Mouse (Mus musculus) colon, adult 2 months (tissue): ENCODE measurements around the gene Rbm3. TPM values are rescaled to one million over a fixed set of nuclear protein-coding genes. Genes with fewer than 3 reads are reported as not detected.

ENCODE experiments used
- polyA plus RNA-seq: library from polyadenylated mRNA; depleted of rRNA; stranded (reverse); fragments of >200 nt; gene quantifications from 2 replicates; pipeline ENCODE4 v1.2.3, GENCODE M21; 2012; rRNA removed

Rbm3 gene
- 41.9 and 42.6 TPM in 2 replicates for polyA plus RNA-seq

GRCm38 (mm10) chrX:8145153-8145991 is at the start of gene Rbm3:
Gene Rbm3 (minus strand): TSS chrX:8145880.

GRCm38 (mm10) chrX:8193419-8193723 is 47.7 kb upstream of the Rbm3 start, which contains the start of gene Ebp:
Gene Ebp (minus strand): TSS chrX:8193512.

DNA sequence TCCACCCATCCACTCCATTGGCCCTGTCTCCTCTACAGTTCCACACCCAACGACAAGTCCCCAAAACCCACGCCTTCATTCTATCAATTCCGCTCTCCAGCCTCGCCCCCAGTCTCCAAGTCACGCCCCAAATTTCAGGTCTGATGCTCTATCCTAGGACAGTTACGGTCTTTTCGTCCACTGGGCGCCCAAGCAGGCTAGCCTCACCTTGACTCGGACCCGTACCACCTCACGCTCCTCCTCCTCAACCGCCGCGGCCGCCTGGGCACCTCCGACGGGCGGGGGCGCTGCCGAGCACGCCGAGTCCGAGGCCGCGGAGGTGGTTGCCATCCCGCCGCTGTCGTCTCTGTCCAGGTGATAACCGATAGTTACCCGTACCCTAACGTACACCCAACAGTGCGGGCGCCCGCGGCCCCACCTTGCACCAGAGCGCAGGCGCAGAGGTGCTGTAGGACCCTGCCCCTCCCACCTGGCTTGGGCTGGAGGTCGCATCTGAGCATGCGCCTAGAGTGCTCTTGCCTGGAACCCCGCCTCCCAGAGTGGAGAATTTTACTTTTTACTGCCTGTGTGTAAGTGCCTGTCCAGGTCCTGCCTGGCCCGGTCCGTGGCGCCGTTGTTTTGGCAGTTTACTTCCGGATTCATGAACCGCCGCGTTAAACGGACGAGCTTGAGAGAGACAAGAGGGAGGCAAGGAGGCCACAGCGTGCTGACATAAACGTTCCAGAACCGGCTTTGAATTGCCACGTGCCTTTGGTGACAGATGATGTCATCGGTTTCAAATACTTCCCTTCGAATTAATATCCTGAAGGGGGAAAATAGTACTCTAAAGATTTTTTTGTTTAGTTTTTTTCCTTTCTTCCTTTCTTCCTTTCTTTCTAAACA is 30.1 kb upstream of the Rbm3 start, which contains the start of gene Tbc1d25:
Tbc1d25 (minus strand) TSS at position 678 of the 882 bp plus-strand sequence.

DNA sequence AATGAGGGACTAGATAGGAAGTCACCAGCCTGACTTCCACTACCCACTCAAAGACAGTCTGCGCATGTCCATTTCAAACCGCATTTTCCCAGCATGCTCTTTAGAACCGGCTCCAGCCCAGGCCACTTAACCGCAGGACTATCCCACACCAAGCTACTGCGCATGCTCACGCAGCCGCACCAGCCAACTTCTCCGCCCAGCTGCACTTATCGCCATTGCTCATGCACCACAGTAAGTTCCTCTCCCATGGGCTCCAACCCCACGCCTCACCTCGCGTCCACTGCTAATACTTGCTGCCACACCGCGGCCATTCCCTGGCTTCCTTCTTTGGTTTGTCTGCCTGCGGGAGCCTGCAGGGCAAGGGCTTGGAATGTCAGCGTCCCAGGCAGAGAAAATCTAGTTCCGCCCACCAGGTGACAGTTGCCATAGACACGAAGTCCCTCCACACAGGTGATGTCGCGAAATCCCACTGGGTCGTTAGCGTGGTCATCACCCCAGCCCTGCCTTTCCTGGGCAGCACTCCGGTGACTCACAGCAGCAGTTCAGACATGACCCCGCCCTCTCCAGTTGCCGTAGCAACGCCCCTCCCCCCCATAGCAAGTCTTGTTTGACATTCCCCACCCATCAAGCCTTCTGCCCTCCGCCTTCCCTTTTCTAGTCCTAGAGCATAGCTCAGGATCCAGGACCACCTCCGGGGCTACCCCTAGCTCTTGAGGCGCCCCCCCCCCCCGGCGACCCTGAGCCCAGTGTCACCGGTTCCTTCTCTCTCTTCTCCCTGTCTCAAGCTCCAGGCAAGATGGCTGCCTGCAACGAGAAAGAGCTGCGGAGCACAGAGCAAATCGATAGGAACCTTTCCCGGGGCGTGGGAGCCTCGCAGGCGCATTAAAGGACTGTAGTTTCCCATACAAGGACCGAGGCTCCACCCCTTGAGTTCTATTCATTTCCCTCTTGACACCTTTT is 13.4 kb downstream of the Rbm3 start, which contains the start of gene Wdr13:
Wdr13 (minus strand) TSS at position 876 of the 960 bp plus-strand sequence.

DNA sequence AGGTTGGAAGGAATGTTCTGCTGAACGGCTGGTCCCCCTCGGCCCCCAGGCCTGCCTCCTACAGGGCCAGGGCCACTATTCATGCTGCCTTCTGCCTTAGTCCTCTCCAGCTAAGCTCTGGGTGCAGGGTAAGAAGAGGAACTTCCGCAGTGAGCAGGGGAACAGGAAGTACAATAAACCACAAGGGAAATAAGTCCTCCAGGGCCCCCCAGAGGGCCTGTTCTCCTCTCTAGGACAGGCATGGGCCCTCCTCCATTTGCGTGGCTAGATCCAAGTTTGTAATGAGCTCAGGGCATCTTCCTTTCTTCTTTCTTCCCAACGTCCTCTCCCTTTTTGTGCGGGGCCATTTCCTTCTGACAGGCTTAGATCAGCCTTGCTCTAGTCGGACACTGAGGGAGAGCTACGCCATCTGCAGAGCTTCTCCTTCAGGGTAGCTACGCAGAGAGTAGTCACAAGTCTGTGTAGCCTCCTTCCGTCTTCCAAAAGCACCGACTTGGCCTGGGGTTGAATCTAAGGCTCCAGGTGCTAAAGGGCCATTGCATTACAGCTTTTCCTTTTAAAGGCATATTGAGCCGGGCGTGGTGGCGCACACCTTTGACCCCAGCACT is 55.2 kb downstream of the Rbm3 start, which contains the start of gene Was:
Was (minus strand) TSS at position 153 of the 608 bp plus-strand sequence.

Other genes with a start within 250 kb of the Rbm3 start
- gene Pqbp1, start 246.6 kb downstream of the Rbm3 start, polyA plus RNA-seq = 31.5 and 39.6 TPM in 2 replicates
- gene Timm17b, start 246.5 kb downstream of the Rbm3 start, polyA plus RNA-seq = 45.5 and 51.4 TPM in 2 replicates
- not detected in 2 replicates for gene Gm10491, start 238.0 kb downstream of the Rbm3 start, polyA plus RNA-seq
- not detected in 2 replicates for gene Gm10490, start 236.3 kb downstream of the Rbm3 start, polyA plus RNA-seq
- 32.0 and 41.2 TPM in 2 replicates for gene Pcsk1n, start 226.1 kb downstream of the Rbm3 start, polyA plus RNA-seq
- not detected in 2 replicates for gene Eras, start 217.3 kb downstream of the Rbm3 start, polyA plus RNA-seq
- gene Hdac6, start 198.0 kb downstream of the Rbm3 start, polyA plus RNA-seq = 16.6 and 20.2 TPM in 2 replicates
- 0.06 and 0.09 TPM in 2 replicates for gene Gata1, start 167.8 kb downstream of the Rbm3 start, polyA plus RNA-seq
- 4.9 and 5.1 TPM in 2 replicates for gene Glod5, start 127.4 kb downstream of the Rbm3 start, polyA plus RNA-seq
- gene Suv39h1, start 71.1 kb downstream of the Rbm3 start, polyA plus RNA-seq = 7.7 and 8.1 TPM in 2 replicates
- 2.6 and 2.7 TPM in 2 replicates for gene Was, start 55.4 kb downstream of the Rbm3 start, polyA plus RNA-seq
- 146 and 200 TPM in 2 replicates for gene Wdr13, start 13.0 kb downstream of the Rbm3 start, polyA plus RNA-seq
- gene Tbc1d25, start 30.3 kb upstream of the Rbm3 start, polyA plus RNA-seq = 15.6 and 16.3 TPM in 2 replicates
- gene Ebp, start 47.6 kb upstream of the Rbm3 start, polyA plus RNA-seq = 183 and 188 TPM in 2 replicates
- 16.7 and 21.7 TPM in 2 replicates for gene Porcn, start 60.6 kb upstream of the Rbm3 start, polyA plus RNA-seq
- gene Ftsj1, start 106.5 kb upstream of the Rbm3 start, polyA plus RNA-seq = 23.8 and 24.9 TPM in 2 replicates
- 0.57 and 3.1 TPM in 2 replicates for gene Slc38a5, start 125.3 kb upstream of the Rbm3 start, polyA plus RNA-seq
- gene Ssxb10, start 181.5 kb upstream of the Rbm3 start, polyA plus RNA-seq = not detected in 2 replicates
- gene Ssxb9, start 221.1 kb upstream of the Rbm3 start, polyA plus RNA-seq = not detected in 2 replicates